ENCODE assay signal across 19 mouse cellular contexts in genomic region chr19:18846336-18846735, GRCm38 (mm10).
A peak's percentile ranks its signal among the peaks of the same experiment; 100 is the strongest.
DNase-seq lines count a peak whose midpoint lies in the region; ATAC-seq and TF ChIP-seq lines count a peak whose summit lies in the region.
"Had no signal": no experiment of that assay in that cellular context is flagged by ENCODE, and none has a peak within 500 bp of the region (broad histone marks: within the 10 kb centered on the region; RNA-seq: fewer than 3 reads in every experiment).

No protein-coding gene starts in this region.

- no peaks in the 10 kb centered on the region for H3K9me3 ChIP-seq in heart, embryonic 10.5 days
- H3K9me3 ChIP-seq in stomach, embryonic 14.5 days (ENCODE audit: control insufficient read depth, low read depth, low read length), result no peaks in the 10 kb centered on the region
- no peaks in the 10 kb centered on the region for H3K9me3 ChIP-seq in stomach, postnatal 0 days (ENCODE audit: control insufficient read depth, low read length)
- no peaks in the 10 kb centered on the region for H3K9me3 ChIP-seq in stomach, embryonic 15.5 days
- H3K9me3 ChIP-seq: embryonic facial prominence, embryonic 10.5 days; embryonic facial prominence, embryonic 12.5 days; forebrain, embryonic 13.5 days; forebrain, embryonic 15.5 days had no signal

- no peak overlapping the region for H3K27ac ChIP-seq in heart, embryonic 10.5 days
- H3K27ac ChIP-seq in stomach, embryonic 14.5 days (ENCODE audit: low read length), result peak overlapping the region; percentile 55; the same call in 1 of the 2 replicates
- H3K27ac ChIP-seq in stomach, postnatal 0 days (replicated peaks), result no peak overlapping the region
- H3K27ac ChIP-seq in stomach, embryonic 15.5 days, result peak overlapping the region; percentile 22; the same call in 1 of the 2 replicates
- H3K27ac ChIP-seq: embryonic facial prominence, embryonic 10.5 days; embryonic facial prominence, embryonic 12.5 days; forebrain, embryonic 13.5 days; forebrain, embryonic 15.5 days had no signal

- H3K4me2 ChIP-seq in stomach, embryonic 14.5 days (replicated peaks; ENCODE audit: low read depth, low read length), result no peak overlapping the region
- H3K4me2 ChIP-seq in stomach, postnatal 0 days (replicated peaks; ENCODE audit: low read depth), result no peak overlapping the region
- H3K4me2 ChIP-seq in stomach, embryonic 15.5 days, result no peak overlapping the region
- H3K4me2 ChIP-seq: embryonic facial prominence, embryonic 12.5 days; forebrain, embryonic 13.5 days; forebrain, embryonic 15.5 days had no signal

- H3K27me3 ChIP-seq in heart, embryonic 10.5 days (ENCODE audit: insufficient read depth, poor library complexity, severe bottlenecking), result no peaks in the 10 kb centered on the region
- H3K27me3 ChIP-seq in stomach, embryonic 14.5 days (ENCODE audit: control insufficient read depth, insufficient read depth, low read length), result no peaks in the 10 kb centered on the region
- H3K27me3 ChIP-seq in stomach, postnatal 0 days (ENCODE audit: control insufficient read depth, insufficient read depth, low read length), result no peaks in the 10 kb centered on the region
- H3K27me3 ChIP-seq in stomach, embryonic 15.5 days (replicated peaks), result no peaks in the 10 kb centered on the region
- H3K27me3 ChIP-seq: embryonic facial prominence, embryonic 12.5 days; forebrain, embryonic 13.5 days; forebrain, embryonic 15.5 days had no signal

- DNase-seq in heart, adult 11 months, result peak; percentile 62
- DNase-seq in heart, embryonic 10.5 days (ENCODE audit: low spot score), result no peak
- no peak for DNase-seq in stomach, postnatal 0 days (ENCODE audit: low spot score)
- DNase-seq in gastrocnemius, postnatal 10 days, result no peak
- no peak for DNase-seq in adipocyte (ENCODE audit: low spot score)
- DNase-seq: adrenal gland, adult 8-10 months; adrenal gland, postnatal 14 days; adrenal gland, postnatal 36 days; cerebellum, adult 11-12 months; cerebellum, adult 2 months; cerebellum, adult 9-10 months; cerebellum, postnatal 10 days; cerebellum, postnatal 25 days had no signal

- H3K4me1 ChIP-seq in heart, embryonic 10.5 days, result no peaks in the 10 kb centered on the region
- H3K4me1 ChIP-seq in stomach, embryonic 14.5 days (ENCODE audit: control insufficient read depth, insufficient read depth, low read length), result no peaks in the 10 kb centered on the region
- no peaks in the 10 kb centered on the region for H3K4me1 ChIP-seq in stomach, postnatal 0 days (replicated peaks; ENCODE audit: control insufficient read depth, insufficient read depth)
- H3K4me1 ChIP-seq in stomach, embryonic 15.5 days, result no peaks in the 10 kb centered on the region
- H3K4me1 ChIP-seq: embryonic facial prominence, embryonic 10.5 days; embryonic facial prominence, embryonic 12.5 days; forebrain, embryonic 15.5 days had no signal

- 87% methylated on average over 4 of the region's 4 CpGs for WGBS in heart, embryonic 10.5 days
- WGBS in stomach, embryonic 14.5 days, result 65% methylated on average over 4 of the region's 4 CpGs
- WGBS in stomach, postnatal 0 days, result 56% methylated on average over 4 of the region's 4 CpGs
- 57% methylated on average over 4 of the region's 4 CpGs for WGBS in stomach, embryonic 15.5 days

- TF ChIP-seq EP300 in stomach, postnatal 0 days (optimal IDR thresholded peaks at IDR 0.05), result no peak

- H3K36me3 ChIP-seq in heart, embryonic 10.5 days, result no peaks in the 10 kb centered on the region
- no peaks in the 10 kb centered on the region for H3K36me3 ChIP-seq in stomach, embryonic 14.5 days (ENCODE audit: control insufficient read depth, insufficient read depth, low read length)
- H3K36me3 ChIP-seq in stomach, postnatal 0 days (ENCODE audit: control insufficient read depth, insufficient read depth, low read length), result no peaks in the 10 kb centered on the region
- H3K36me3 ChIP-seq in stomach, embryonic 15.5 days, result no peaks in the 10 kb centered on the region
- H3K36me3 ChIP-seq: embryonic facial prominence, embryonic 10.5 days; embryonic facial prominence, embryonic 12.5 days; forebrain, embryonic 15.5 days had no signal

- no peak overlapping the region for H3K9ac ChIP-seq in stomach, embryonic 14.5 days (replicated peaks; ENCODE audit: low read depth, low read length)
- no peak overlapping the region for H3K9ac ChIP-seq in stomach, postnatal 0 days (ENCODE audit: low read length)
- H3K9ac ChIP-seq in stomach, embryonic 15.5 days, result no peak overlapping the region
- H3K9ac ChIP-seq: embryonic facial prominence, embryonic 12.5 days; forebrain, embryonic 13.5 days; forebrain, embryonic 15.5 days had no signal

- no peak overlapping the region for H3K4me3 ChIP-seq in heart, embryonic 10.5 days
- no peak overlapping the region for H3K4me3 ChIP-seq in stomach, embryonic 14.5 days (ENCODE audit: low read depth, low read length)
- no peak overlapping the region for H3K4me3 ChIP-seq in stomach, postnatal 0 days (ENCODE audit: low read depth, low read length)
- no peak overlapping the region for H3K4me3 ChIP-seq in stomach, embryonic 15.5 days (replicated peaks)
- H3K4me3 ChIP-seq: embryonic facial prominence, embryonic 10.5 days; embryonic facial prominence, embryonic 12.5 days; forebrain, embryonic 13.5 days; forebrain, embryonic 15.5 days had no signal

- 0 out of 2 replicates have a peak, but pooled peaks have one; percentile 37 for ATAC-seq in stomach, embryonic 14.5 days (ENCODE audit: insufficient number of reproducible peaks, insufficient read depth, low FRiP score, low read depth)
- ATAC-seq in stomach, postnatal 0 days (ENCODE audit: low FRiP score, low TSS enrichment), result no peak
- no peak for ATAC-seq in stomach, embryonic 15.5 days (ENCODE audit: insufficient read depth, low FRiP score, low read depth)
- ATAC-seq: forebrain, embryonic 13.5 days; forebrain, embryonic 15.5 days had no signal

- no peak for TF ChIP-seq CTCF in stomach, postnatal 0 days (IDR thresholded peaks at IDR 0.05; ENCODE audit: low read depth)

Comparison
In these comparisons a context has a peak if more than half of its experiments do, and no peak if none do; other contexts are left out.
1. H3K27ac ChIP-seq: peak in stomach, embryonic 14.5 days (single experiment) and stomach, embryonic 15.5 days (single experiment); none in heart, embryonic 10.5 days (single experiment) and stomach, postnatal 0 days (single experiment).